Mouse (Mus musculus) telencephalon, adult 2 months (tissue): Measurements from ENCODE around the gene Tnip3.

Source experiments
- DNase-seq: peaks from one replicate; pipeline ENCODE4 v3.0.0-alpha.2; 2011; ENCODE audit warnings: low read depth, low spot score

The Tnip3 gene

GRCm38 (mm10) chr6:65525192-65525591 is at the start of gene Tnip3:
Tnip3 (plus strand) TSS chr6:65525313.
- no peak for DNase-seq

GRCm38 (mm10) chr6:65498786-65499185 is 26.3 kb upstream of the Tnip3 start:
- DNase-seq, result no peak

GRCm38 (mm10) chr6:65510051-65510669 is 15.0 kb upstream of the Tnip3 start:
- peak; percentile 24 for DNase-seq

- DNase-seq, result no peak
Measured at GRCm38 (mm10) chr6:65513813-65514212, 11.3 kb upstream of the Tnip3 start.

GRCm38 (mm10) chr6:65516759-65517158 is 8.4 kb upstream of the Tnip3 start:
- no peak for DNase-seq

GRCm38 (mm10) chr6:65520821-65521220 is 4.3 kb upstream of the Tnip3 start:
- DNase-seq, result no peak

- no peak for DNase-seq
Measured at GRCm38 (mm10) chr6:65527892-65528291, 2.8 kb downstream of the Tnip3 start.

GRCm38 (mm10) chr6:65531232-65531848 is 6.2 kb downstream of the Tnip3 start:
- no peak for DNase-seq

GRCm38 (mm10) chr6:65533687-65534086 is 8.6 kb downstream of the Tnip3 start:
- peak; percentile 19 for DNase-seq

- no peak for DNase-seq
Measured at GRCm38 (mm10) chr6:65537327-65537884, 12.3 kb downstream of the Tnip3 start.

GRCm38 (mm10) chr6:65538022-65538652 is 13.0 kb downstream of the Tnip3 start:
- no peak for DNase-seq

GRCm38 (mm10) chr6:65538921-65539320 is 13.8 kb downstream of the Tnip3 start:
- no peak for DNase-seq

GRCm38 (mm10) chr6:65540138-65540537 is 15.0 kb downstream of the Tnip3 start:
- DNase-seq, result no peak

GRCm38 (mm10) chr6:65541094-65541493 is 16.0 kb downstream of the Tnip3 start:
- DNase-seq, result no peak

- peak; percentile 38 for DNase-seq
Measured at GRCm38 (mm10) chr6:65542391-65542790, 17.3 kb downstream of the Tnip3 start.

GRCm38 (mm10) chr6:65542913-65543312 is 17.8 kb downstream of the Tnip3 start:
- no peak for DNase-seq

- DNase-seq, result peak; percentile 68
Measured at GRCm38 (mm10) chr6:65563887-65564656, 39.0 kb downstream of the Tnip3 start.

- DNase-seq, result no peak
Measured at GRCm38 (mm10) chr6:65564657-65565039, 39.5 kb downstream of the Tnip3 start.

- DNase-seq, result peak; percentile 53
Measured at GRCm38 (mm10) chr6:65569741-65570140, 44.6 kb downstream of the Tnip3 start.

- no peak for DNase-seq
Measured at GRCm38 (mm10) chr6:65578151-65578973, 53.2 kb downstream of the Tnip3 start.

- DNase-seq, result no peak
Measured at GRCm38 (mm10) chr6:65583029-65583428, 57.9 kb downstream of the Tnip3 start.
